Mouse (Mus musculus) urinary bladder, postnatal 25 days (tissue): ENCODE data around the gene Slc18a3.

ENCODE experiments used
- DNase-seq: peaks from one replicate; pipeline ENCODE4 v3.0.0; 2022; ENCODE audit warnings: low spot score

The Slc18a3 gene

GRCm38 (mm10) chr14:32464601-32465505 is at the start of gene Slc18a3:
Gene Slc18a3 (minus strand): TSS chr14:32464850.
- no peak for DNase-seq

GRCm38 (mm10) chr14:32513336-32514032 is 48.8 kb upstream of the Slc18a3 start, which contains the start of gene Ercc6:
Gene Ercc6 (plus strand): TSS chr14:32513521.
- peak; percentile 96 for DNase-seq

GRCm38 (mm10) chr14:32512912-32513311 is 48.3 kb upstream of the Slc18a3 start:
- no peak for DNase-seq

- no peak for DNase-seq
Observed at GRCm38 (mm10) chr14:32509443-32509961, 44.9 kb upstream of the Slc18a3 start.

GRCm38 (mm10) chr14:32508105-32508835 is 43.6 kb upstream of the Slc18a3 start:
- DNase-seq: no peak

- DNase-seq: no peak
Observed at GRCm38 (mm10) chr14:32507216-32507615, 42.6 kb upstream of the Slc18a3 start.

GRCm38 (mm10) chr14:32506329-32506728 is 41.7 kb upstream of the Slc18a3 start:
- DNase-seq: no peak

GRCm38 (mm10) chr14:32503897-32504296 is 39.2 kb upstream of the Slc18a3 start:
- DNase-seq: no peak

- no peak for DNase-seq
Observed at GRCm38 (mm10) chr14:32502764-32503688, 38.4 kb upstream of the Slc18a3 start.

GRCm38 (mm10) chr14:32501303-32501702 is 36.7 kb upstream of the Slc18a3 start:
- no peak for DNase-seq

GRCm38 (mm10) chr14:32496115-32496850 is 31.6 kb upstream of the Slc18a3 start:
- DNase-seq: no peak

- DNase-seq: no peak
Observed at GRCm38 (mm10) chr14:32492521-32492920, 27.9 kb upstream of the Slc18a3 start.

GRCm38 (mm10) chr14:32482061-32482460 is 17.4 kb upstream of the Slc18a3 start:
- DNase-seq: peak; percentile 12

- DNase-seq: no peak
Observed at GRCm38 (mm10) chr14:32477581-32477980, 12.9 kb upstream of the Slc18a3 start.

- DNase-seq: no peak
Observed at GRCm38 (mm10) chr14:32476559-32476958, 11.9 kb upstream of the Slc18a3 start.

- peak; percentile 30 for DNase-seq
Observed at GRCm38 (mm10) chr14:32472996-32473395, 8.3 kb upstream of the Slc18a3 start.

- DNase-seq: peak; percentile 54
Observed at GRCm38 (mm10) chr14:32467606-32468005, 3.0 kb upstream of the Slc18a3 start.

GRCm38 (mm10) chr14:32465889-32466288 is 1.2 kb upstream of the Slc18a3 start, which contains the start of gene Chat:
Gene Chat (minus strand): TSS chr14:32465989.
- DNase-seq: no peak

GRCm38 (mm10) chr14:32465506-32465870 is 838 bp upstream of the Slc18a3 start:
- DNase-seq: no peak
